ENCODE assay signal across 8 mouse cellular contexts in genomic region chr7:144696764-144697704, GRCm38 (mm10). TPM values are rescaled to one million over a fixed set of nuclear protein-coding genes. Genes with fewer than 3 reads are reported as not detected.
A peak's percentile ranks its signal among the peaks of the same experiment; 100 is the strongest.
DNase-seq lines count a peak whose midpoint lies in the region; ATAC-seq and TF ChIP-seq lines count a peak whose summit lies in the region.

No protein-coding gene starts in this region.

- H3K9ac ChIP-seq in embryonic facial prominence, embryonic 11.5 days (replicated peaks; ENCODE audit: low read length): no peak overlapping the region
- no peak overlapping the region for H3K9ac ChIP-seq in midbrain, embryonic 14.5 days (replicated peaks; ENCODE audit: low read length)

- whole genome bisulfite sequencing in embryonic facial prominence, embryonic 11.5 days: 79% methylated on average over 7 of the region's 7 CpGs
- WGBS in midbrain, embryonic 14.5 days: 85% methylated on average over 7 of the region's 7 CpGs

- 0 out of 2 replicates have a peak, but pooled peaks cover 3% of the 10 kb centered on the region for H3K27me3 ChIP-seq in E14TG2a.4 (ENCODE audit: insufficient read depth, low read length)
- H3K27me3 ChIP-seq in embryonic facial prominence, embryonic 11.5 days (ENCODE audit: control insufficient read depth, insufficient read depth, low read length): no peaks in the 10 kb centered on the region
- H3K27me3 ChIP-seq in midbrain, embryonic 14.5 days (ENCODE audit: control insufficient read depth, insufficient read depth, low read length): no peaks in the 10 kb centered on the region

- no peaks in the 10 kb centered on the region for H3K4me1 ChIP-seq in E14TG2a.4 (replicated peaks; ENCODE audit: low read depth, low read length)
- no peaks in the 10 kb centered on the region for H3K4me1 ChIP-seq in embryonic facial prominence, embryonic 11.5 days (ENCODE audit: control insufficient read depth, insufficient read depth, low read length)
- no peaks in the 10 kb centered on the region for H3K4me1 ChIP-seq in midbrain, embryonic 14.5 days (ENCODE audit: control insufficient read depth, insufficient read depth, low read length)

- peak; percentile 47 for DNase-seq in heart, postnatal 4 days
- DNase-seq in heart, adult 9 months (ENCODE audit: low spot score in 2 of 2): no peak
- DNase-seq in embryonic facial prominence, embryonic 11.5 days (ENCODE audit: low spot score): peak; percentile 29
- peak; percentile 46 for DNase-seq in lung, postnatal 25 days (ENCODE audit: low spot score)
- peak; percentile 7 to 27 for DNase-seq in thymus, postnatal 10 days (ENCODE audit: low spot score in 2 of 2)
- no peak for DNase-seq in gastrocnemius, postnatal 14 days
- DNase-seq in midbrain, embryonic 14.5 days: no peak

- H3K4me2 ChIP-seq in embryonic facial prominence, embryonic 11.5 days (ENCODE audit: low read depth, low read length): no peak overlapping the region
- no peak overlapping the region for H3K4me2 ChIP-seq in midbrain, embryonic 14.5 days (ENCODE audit: low read length)

- H3K4me3 ChIP-seq in E14TG2a.4 (replicated peaks; ENCODE audit: low read length): no peak overlapping the region
- no peak overlapping the region for H3K4me3 ChIP-seq in embryonic facial prominence, embryonic 11.5 days (ENCODE audit: low read depth, low read length)
- no peak overlapping the region for H3K4me3 ChIP-seq in midbrain, embryonic 14.5 days (replicated peaks; ENCODE audit: low read depth, low read length)

- H3K27ac ChIP-seq in embryonic facial prominence, embryonic 11.5 days (replicated peaks; ENCODE audit: low read depth, low read length): no peak overlapping the region
- no peak overlapping the region for H3K27ac ChIP-seq in midbrain, embryonic 14.5 days (replicated peaks; ENCODE audit: low read depth, low read length)

- intact Hi-C loops in gastrocnemius, postnatal 14 days (cut with DNase I; ENCODE audit: low total_unique reads): no loop called here

- TF ChIP-seq CTCF in E14TG2a.4 (conservative IDR thresholded peaks at IDR 0.05; ENCODE audit: low read length): peak; percentile 97

- H3K9me3 ChIP-seq in E14TG2a.4 (ENCODE audit: low read length): peaks cover 3% of the 10 kb centered on the region; the same call in 1 of the 2 replicates
- H3K9me3 ChIP-seq in embryonic facial prominence, embryonic 11.5 days (replicated peaks; ENCODE audit: control insufficient read depth, low read length): no peaks in the 10 kb centered on the region
- no peaks in the 10 kb centered on the region; the same call in 1 of the 2 replicates for H3K9me3 ChIP-seq in midbrain, embryonic 14.5 days (ENCODE audit: control insufficient read depth, low read length)

- H3K36me3 ChIP-seq in E14TG2a.4 (ENCODE audit: insufficient read depth, low read length): no peaks in the 10 kb centered on the region
- no peaks in the 10 kb centered on the region for H3K36me3 ChIP-seq in embryonic facial prominence, embryonic 11.5 days (replicated peaks; ENCODE audit: control insufficient read depth, insufficient read depth, low read depth, low read length)
- H3K36me3 ChIP-seq in midbrain, embryonic 14.5 days (ENCODE audit: control insufficient read depth, insufficient read depth, low read length): no peaks in the 10 kb centered on the region

- ATAC-seq in embryonic facial prominence, embryonic 11.5 days (replicated peaks; ENCODE audit: insufficient number of reproducible peaks, low FRiP score, low TSS enrichment, low read depth): no peak
- ATAC-seq in midbrain, embryonic 14.5 days (ENCODE audit: low FRiP score, low TSS enrichment): no peak

RNA-seq across cellular contexts. Expression of gene Ano1, which starts 54.7 kb away (rescaled TPM):
- total RNA-seq in heart, postnatal 4 days (2021): 10 to 100 TPM; 12.5 to 15.9 TPM
- polyA plus RNA-seq in embryonic facial prominence, embryonic 11.5 days (2014; fragmentation: Nextera tagmentation; extraction: Ambion mirVana): 10.0 and 10.8 TPM in 2 replicates
- total RNA-seq in gastrocnemius, postnatal 14 days (2021): 10 to 100 TPM in 1 of 2 experiments, 1 to 10 TPM in 1; 8.5 to 10.1 TPM
- polyA plus RNA-seq in midbrain, embryonic 14.5 days (2014; fragmentation: Nextera tagmentation; extraction: Ambion mirVana): 7.3 and 14.9 TPM in 2 replicates

Comparison
In these comparisons a context has a peak if more than half of its experiments do, and no peak if none do; other contexts are left out.
1. DNase-seq: peak in heart, postnatal 4 days (single experiment), embryonic facial prominence, embryonic 11.5 days (single experiment), lung, postnatal 25 days (single experiment) and thymus, postnatal 10 days (2 of 2); none in heart, adult 9 months (0 of 2), gastrocnemius, postnatal 14 days (single experiment) and midbrain, embryonic 14.5 days (single experiment).